Mouse (Mus musculus): ENCODE data around the gene Tmem165.

The Tmem165 gene

DNA sequence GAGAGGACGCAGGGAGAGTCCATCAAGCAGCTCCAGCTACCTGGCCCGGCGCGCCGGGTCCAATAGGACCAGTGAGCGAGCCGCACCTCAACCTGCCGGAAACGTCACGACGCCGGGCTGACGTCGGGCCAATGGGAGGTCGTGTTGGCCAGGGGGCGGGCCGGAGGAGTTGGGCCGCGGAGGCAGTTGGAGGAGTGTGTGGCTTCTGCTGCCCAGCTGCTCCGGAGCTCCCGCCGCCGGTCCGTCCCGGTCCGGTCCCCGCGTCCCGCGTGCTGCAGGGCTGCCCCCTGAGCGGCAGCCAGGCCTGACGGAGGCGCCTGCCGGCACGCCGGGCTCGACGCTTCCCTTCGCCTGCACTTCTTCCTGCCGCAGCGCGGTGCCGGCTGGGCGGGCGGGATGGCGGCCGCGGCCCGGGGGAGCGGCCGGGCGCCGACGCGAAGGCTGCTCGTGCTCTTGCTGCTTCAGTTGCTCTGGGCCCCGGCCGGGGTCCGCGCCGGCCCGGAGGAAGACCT, at the start of gene Tmem165:
Gene Tmem165, plus strand, starts transcription at position 131 of the 512 bp plus-strand sequence.
- in situ Hi-C loops (cut with MboI; ENCODE audit: low sequenced_read_pairs) = no loop called here

DNA sequence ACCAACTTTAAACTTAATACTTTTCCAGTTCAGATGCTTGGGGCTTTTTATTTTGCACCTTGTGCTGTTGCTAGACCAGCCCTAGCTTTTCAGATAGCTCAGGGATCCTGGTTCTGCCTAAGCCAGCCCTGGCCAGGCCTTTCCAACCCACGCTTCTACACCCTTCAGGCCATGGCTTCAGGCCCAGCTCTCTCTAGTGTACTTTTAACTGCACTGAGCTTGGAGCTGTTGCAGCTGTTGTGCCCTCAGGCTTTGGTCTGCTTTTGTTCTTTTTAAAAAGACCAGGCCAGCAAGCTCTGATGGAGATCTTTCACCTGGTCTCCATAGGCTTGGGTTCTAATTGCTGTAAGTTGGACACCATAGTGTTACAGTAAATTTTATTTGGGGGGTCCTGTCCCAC, 48.0 kb upstream of the Tmem165 start:
- in situ Hi-C loops (cut with MboI; ENCODE audit: low sequenced_read_pairs) = no loop called here

DNA sequence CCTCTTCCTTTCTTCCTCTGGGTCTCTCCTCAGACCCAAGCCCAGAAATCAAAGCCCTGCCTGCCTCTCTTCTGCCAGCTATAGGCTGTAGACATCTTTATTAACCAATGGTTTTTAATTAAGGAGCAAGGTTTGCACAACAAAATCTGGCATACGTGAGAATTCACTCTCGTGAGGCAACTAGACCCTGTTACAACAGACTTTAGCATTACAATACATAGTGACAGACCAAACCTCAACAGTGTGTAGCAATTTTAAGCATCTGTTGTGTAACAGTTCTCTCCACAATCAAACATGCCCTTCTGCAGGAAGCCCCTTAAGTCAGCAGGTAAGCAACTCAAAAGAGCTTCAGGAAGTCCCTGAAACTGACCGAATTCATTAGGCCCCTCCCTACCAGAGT, 47.4 kb upstream of the Tmem165 start:
- in situ Hi-C loops (cut with MboI; ENCODE audit: low sequenced_read_pairs) = no loop called here

DNA sequence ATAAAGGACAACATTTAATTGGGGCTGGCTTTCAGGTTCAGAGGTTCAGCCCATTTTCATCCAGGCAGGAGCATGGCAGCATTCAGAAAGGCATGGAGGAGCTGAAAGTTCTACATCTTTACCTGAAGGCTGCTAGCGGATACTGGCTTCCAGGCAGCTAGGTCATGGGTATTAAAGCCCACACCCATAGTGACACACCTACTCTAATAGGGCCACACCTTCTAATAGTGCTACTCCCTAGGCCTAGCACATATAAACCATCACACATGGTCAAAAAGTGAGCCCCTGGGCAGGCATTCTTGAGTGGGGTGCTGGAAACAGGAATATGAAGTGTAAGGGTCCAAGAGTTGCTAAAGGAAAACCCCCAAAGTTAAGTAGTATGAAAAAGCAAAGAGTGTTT, 46.1 kb upstream of the Tmem165 start:
- in situ Hi-C loops (cut with MboI; ENCODE audit: low sequenced_read_pairs) = no loop called here

DNA sequence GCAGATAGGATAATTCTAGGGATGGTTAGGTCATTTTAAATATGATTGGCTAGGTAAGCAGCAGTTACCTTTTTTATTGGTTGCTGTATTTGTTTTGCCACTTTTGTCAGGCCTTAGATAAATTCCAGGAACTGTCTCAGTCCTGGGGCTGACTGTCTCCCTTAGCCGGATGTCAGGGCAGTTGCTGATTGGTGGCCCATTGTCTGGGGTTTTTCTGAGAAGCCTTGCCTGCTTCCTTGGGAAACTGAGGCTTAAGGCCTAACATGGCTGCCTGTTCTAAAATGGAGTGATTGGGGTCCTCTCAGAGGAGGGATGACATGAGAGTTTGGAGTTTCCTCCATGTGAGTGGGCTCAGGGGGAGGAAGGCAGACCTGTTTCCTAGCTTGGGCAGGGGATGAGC, 45.6 kb upstream of the Tmem165 start:
- in situ Hi-C loops (cut with MboI; ENCODE audit: low sequenced_read_pairs) = no loop called here

DNA sequence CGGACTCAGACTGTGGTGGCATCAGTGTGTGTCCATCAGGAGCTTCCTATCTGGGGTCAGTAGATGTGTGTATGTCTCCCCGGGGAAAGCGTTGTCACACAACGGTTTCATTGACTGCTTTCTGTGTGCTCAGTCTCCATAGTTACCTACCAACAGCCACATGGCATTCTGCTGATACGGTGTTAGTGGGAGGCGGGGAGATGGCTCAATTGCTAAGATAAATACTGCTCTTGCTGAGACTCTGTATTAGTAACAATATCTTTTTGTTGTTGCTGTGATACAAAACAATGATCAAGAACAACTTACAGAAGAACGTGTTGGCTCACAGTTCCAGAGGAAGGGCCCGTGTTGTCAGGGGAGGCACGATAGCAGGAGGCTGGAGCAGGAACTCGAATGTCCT, 45.2 kb upstream of the Tmem165 start:
- in situ Hi-C loops (cut with MboI; ENCODE audit: low sequenced_read_pairs) = no loop called here

DNA sequence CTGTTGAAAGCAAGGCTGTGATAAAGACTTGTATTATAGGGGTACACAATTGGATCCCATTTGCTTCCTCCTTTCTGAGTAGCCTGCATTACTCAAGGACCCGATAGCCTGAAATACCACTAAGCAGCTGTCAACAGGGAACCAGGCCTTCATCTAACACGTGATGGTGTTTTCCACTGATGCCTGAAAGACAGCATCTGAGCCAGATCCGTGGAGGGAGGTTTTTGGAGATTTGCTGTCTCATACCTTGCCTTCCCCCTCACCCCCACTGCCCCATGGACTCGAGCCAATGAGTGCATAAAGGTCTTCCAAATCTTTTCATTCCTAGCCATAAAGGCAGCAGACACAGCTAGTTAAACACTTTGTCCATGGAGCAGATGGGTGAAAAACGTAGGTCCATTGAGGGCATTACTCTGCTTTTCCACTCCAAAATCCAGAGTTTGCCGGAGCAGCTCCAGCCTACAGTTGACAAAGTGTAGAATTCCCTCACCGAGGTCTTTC, 44.5 kb upstream of the Tmem165 start:
- in situ Hi-C loops (cut with MboI; ENCODE audit: low sequenced_read_pairs) = no loop called here

DNA sequence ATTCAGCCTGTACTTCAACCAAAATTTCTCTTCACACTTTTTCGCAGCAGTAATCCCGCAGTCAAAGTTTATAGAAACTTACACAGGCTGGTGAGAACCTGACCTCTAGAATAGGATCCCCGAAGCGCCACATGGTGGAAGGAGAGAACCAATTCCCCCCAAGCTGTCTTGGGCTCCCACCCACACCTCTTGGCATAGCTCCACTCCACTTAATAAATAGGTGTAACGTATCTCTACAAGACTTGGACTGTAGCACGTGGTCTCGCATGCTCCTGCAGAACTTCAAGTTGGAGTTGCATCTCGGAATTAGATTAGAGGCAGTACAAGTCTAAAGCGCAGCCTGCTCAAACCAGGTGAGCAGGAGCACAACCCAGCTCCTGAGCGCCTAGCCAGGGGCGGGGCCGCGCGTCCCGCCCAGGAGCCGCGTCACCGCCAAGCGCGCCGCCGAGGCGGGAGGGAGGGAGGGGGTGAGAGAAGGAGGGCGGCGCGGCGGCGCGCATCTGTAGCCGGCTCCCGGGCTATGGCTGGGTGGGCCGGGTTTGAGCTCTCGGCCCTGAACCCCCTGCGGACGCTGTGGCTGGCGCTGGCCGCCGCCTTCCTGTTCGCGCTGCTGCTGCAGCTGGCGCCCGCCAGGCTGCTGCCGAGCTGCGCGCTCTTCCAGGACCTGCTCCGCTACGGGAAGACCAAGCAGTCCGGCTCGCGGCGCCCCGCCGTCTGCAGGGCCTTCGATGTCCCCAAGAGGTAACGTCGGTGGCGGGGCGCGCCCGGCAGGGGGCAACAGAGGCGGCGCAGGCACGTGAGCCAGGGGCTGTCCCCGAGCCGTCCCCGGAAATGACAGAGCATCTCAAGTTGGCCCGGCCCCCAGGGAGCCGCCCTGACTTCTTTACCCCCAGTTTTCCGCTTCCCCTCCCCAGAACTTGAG, 43.6 kb upstream of the Tmem165 start, which contains the start of gene Srd5a3:
Gene Srd5a3, plus strand, starts transcription at position 464 of the 922 bp plus-strand sequence.
- in situ Hi-C loops (cut with MboI; ENCODE audit: low sequenced_read_pairs) = no loop called here

DNA sequence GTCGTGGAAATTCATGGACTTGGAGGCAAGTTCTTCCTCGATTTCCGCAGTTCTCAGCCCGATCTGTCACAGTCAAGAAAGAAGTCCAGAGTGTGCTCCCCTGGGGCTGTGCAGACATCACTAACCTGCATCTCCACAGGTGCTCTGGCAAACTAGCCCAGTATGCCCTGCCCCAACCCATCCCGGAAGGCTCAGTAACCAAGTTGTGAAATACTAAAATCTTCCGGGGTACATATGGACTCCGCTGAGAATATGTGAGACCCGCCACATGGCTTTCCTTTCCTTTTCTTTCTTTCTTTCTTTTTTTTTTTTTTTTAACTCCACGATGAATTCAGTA, 43.0 kb upstream of the Tmem165 start:
- in situ Hi-C loops (cut with MboI; ENCODE audit: low sequenced_read_pairs) = no loop called here

DNA sequence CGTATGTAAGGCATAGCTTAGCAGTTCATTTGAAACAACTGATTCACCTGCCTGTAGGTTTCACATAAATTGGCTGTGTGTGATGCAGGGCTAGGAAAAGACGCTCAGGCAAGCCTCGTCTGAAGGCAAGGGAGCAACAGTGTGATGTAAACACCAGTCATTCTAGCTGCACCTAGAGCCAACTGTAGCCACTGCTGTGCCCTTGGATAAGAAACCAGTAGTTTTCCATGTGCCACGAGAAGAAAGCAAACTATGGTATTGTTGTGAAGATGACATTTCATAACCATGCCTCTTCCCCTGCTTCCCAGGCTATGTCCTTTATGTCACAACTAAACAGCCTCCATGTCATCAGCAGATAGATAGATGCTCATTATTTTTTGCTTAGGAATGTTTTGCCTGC, 40.3 kb upstream of the Tmem165 start:
- in situ Hi-C loops (cut with MboI; ENCODE audit: low sequenced_read_pairs) = no loop called here

DNA sequence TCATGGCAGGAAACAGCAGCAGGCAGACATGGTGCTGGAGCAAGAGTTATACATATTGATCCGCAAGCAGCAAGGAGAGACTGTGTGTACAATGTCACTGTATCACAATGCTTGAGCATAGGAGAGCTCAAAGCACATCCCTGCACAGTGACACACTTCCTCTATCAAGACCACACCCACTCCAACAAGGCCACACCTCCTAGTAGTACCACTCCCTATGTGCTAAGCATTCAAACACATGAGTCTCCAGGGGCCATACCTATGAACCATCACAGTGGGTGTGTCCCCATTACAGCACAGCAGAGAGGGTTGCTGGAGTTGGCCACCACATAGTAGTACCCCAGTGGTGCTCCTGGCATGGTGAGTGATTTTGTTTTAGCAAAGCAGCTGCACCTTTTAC, 37.3 kb upstream of the Tmem165 start:
- in situ Hi-C loops (cut with MboI; ENCODE audit: low sequenced_read_pairs) = no loop called here

DNA sequence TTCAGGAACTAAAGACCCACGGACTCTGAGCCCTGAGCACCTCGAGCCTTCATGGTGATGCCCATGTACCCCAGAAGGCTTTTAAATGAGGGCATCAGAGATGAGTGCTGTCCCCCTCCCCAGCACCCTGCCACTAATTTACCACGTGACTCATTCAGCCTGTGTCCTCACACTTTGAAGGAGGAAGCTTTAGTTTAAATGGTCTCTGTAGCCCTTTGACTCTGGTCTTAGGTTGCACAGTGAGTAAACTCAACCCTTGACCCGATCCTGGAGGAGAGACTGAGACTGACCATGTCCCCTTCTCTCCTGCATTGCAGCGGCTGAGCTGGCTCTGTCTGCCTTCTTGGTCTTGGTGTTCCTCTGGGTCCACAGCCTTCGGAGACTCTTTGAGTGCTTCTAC, 34.2 kb upstream of the Tmem165 start:
- in situ Hi-C loops (cut with MboI; ENCODE audit: low sequenced_read_pairs) = no loop called here

DNA sequence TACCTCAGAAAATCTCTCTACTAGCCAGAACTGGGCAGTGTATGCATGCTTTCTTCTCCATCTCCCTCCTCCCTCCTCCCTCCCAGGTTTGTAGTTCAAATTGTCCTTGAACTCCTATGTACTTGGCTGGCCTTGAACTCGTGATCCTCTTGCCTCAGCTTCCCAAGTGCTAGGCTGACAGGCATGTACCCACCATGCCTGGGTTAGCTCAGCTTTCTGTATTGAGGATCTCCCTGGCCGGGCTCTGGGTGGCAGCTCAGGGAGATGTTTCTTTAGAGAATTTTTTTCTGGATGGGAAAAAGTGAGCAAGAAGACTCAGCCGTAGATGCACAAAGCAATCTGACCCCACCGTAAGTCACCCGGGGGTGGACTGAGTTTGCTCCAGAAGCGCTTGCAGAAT, 30.7 kb upstream of the Tmem165 start:
- in situ Hi-C loops (cut with MboI; ENCODE audit: low sequenced_read_pairs) = no loop called here

DNA sequence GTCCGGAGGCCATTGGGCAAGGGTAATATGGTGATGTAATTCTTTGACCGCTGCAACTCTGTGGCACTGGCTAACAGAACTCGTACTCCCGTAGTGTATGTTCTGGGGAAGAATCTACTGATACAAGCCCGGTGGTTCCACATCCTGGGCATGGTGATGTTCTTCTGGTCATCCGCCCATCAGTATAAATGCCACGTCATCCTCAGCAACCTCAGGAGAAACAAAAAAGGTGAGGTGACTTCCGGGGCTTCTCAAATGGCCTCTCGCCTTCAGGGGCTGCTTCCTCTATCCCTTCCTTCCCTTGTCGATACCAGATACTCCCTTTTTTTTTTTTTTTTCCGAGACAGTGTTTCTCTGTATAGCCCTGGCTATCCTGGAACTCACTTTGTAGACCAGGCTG, 30.2 kb upstream of the Tmem165 start:
- in situ Hi-C loops (cut with MboI; ENCODE audit: low sequenced_read_pairs) = no loop called here

DNA sequence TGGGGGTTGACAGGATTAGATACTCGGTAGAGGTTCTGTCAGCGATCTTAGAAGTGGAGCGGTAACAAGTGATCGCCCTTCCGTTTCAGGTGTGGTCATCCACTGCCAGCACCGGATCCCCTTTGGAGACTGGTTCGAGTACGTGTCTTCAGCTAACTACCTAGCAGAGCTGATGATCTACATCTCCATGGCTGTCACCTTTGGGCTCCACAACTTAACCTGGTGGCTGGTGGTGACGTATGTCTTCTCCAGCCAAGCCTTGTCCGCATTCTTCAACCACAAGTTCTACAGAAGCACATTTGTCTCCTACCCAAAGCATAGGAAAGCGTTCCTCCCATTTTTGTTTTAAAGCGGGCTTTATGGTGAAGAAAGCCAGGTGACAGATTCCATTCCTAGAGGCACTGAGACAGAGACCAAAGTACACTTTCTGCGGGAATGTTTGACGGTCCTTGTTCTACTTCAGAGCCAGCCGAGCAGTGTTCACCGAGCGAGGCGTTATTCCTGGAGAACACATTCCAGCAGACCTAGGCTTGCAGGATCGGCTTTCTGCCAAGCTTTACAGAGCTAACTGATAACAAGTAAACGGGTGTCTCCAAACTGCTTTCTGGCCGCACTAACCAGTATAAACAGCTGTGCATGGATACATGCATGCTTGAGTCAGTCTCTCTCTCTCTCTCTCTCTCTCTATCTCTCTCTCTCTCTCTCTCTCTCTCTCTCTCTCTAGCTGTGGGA, 29.1 kb upstream of the Tmem165 start:
- in situ Hi-C loops (cut with MboI; ENCODE audit: low sequenced_read_pairs) = no loop called here

DNA sequence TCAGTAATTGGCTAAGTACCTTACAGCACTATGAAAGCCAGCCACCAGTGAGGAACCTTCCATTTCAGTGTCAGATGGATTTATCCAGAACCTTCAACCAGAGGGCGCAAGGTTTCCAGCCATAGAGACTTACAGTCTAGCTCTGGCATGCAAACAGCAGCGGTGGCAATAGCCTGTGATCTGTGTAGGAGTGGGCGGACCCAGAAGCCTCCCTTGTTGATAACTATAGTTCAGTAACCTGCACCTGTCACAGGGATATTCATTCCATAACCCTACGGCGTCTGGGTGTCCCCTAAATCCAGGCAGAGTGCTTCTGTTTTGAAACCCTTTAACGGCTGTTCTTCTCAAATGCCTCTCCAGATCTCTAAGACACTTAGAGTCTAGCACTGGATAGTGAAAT, 24.1 kb upstream of the Tmem165 start:
- in situ Hi-C loops (cut with MboI; ENCODE audit: low sequenced_read_pairs) = no loop called here

DNA sequence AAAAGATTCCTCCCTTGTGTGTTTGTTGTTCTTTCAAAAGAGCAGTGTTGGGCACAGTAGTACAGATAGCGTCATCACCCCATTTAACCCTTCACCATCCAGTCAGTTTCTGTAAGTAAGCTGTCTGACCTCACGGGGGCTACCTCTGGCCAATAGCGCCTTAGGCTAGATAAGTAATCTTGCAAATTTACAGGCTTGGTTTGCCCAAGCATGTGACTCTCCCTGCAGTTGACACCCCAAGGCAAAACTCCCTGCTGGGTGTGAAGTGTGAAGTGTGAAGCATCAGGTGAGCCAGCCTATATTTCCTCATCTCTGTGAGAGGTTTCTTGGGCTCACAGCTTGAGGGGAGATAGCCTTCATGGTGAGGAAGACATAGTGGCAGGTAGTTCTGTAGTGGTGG, 23.6 kb upstream of the Tmem165 start:
- in situ Hi-C loops (cut with MboI; ENCODE audit: low sequenced_read_pairs) = no loop called here

DNA sequence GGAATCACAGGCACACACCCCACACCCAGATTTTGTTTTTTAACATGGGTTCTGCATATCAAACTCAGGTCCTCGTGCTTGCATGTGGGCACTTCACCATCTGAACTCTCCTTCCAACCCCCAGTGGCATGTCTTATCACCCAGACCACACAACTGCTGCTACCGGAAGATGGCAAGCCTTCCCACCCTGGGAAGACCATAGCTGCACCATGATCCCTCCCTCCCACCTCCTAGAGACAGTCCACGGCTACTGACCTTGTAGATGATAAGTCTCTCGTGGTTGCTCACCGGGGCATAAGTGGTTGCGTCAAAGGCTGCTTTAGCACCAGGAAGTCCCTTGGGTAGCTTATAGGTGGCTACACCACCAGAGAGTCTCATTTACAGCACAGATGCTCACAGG, 22.2 kb upstream of the Tmem165 start:
- in situ Hi-C loops (cut with MboI; ENCODE audit: low sequenced_read_pairs) = no loop called here

DNA sequence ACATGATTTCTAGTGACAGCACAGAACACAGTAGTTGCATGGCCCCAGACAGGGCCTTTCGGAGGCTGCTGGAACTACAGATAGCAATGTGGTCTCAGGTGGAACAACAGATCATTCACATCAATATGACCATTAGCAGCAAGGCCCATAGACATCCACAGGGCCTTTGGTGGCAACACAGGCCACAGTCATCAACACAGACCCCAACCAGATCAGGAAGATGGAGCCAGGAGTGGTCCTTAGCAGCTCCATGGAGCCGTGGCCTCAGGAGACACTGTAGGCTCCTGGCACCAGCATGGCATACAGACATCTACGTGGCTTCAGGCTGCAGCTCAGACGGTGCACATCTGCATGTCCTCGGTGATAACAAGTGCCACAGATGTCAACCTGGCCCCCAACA, 20.8 kb upstream of the Tmem165 start:
- in situ Hi-C loops (cut with MboI; ENCODE audit: low sequenced_read_pairs) = no loop called here

DNA sequence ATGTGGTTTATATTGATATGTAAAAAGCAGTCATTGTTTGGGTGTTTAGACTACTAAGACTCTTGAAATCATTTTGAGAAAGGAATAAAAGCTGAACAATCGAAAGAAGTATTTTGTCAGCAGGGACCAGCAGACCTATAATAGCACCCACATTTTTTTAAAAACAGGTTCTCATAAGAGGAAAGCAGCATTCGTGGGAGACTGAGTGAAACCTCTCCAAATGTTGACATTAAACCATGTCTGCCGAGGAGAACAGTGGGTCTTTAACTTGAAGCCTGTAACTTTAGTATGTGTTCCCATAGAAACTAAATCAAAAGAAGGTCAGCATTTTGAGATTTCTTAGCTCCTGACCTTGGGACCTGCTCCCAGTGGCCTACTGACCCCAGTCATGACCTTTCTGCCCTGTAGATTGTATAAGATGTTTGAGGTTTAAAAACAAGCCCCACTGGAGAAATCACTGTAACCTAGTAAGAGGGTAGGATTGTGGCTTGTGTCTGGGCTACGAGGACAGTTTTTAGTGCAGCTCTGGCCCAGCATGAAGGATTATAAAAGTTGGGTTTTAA, 19.8 kb upstream of the Tmem165 start:
- in situ Hi-C loops (cut with MboI; ENCODE audit: low sequenced_read_pairs) = no loop called here

DNA sequence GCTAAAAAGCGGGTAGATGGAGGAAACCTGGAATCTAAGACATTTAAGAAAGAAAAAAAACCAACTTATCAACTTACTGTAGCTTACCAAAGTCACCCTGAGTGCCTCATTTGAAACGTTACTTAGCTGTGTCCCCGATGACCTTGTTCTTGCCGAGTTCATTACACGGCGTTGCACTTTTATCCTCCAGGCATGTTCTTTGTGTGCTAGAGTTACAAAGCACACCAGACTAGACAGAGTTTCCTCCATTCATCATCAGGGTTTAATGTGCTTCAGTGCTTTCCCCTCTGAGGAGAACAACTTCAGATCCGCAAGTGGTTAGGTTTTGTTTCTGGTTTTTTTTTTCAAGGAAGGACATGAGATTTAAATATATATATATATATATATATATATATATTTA, 18.9 kb upstream of the Tmem165 start:
- in situ Hi-C loops (cut with MboI; ENCODE audit: low sequenced_read_pairs) = no loop called here

DNA sequence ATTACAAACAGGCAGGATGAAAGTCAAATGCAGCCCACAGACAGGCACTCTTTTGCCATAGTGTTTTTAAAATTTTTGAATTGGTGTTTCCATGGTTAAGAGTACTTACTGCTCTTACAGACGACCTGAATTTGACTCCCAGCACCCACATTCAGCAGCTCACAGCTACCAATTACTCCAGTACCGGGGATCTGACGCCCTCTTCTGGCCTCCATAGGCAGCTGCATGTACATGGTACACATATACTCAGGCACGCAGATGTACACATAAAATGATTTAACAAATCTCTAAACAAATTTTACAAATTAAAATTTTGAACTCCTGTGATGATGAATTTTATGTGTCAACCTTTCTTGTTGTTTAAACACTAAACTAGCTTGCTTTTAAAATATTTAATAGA, 13.2 kb upstream of the Tmem165 start:
- in situ Hi-C loops (cut with MboI; ENCODE audit: low sequenced_read_pairs) = no loop called here
